Mouse (Mus musculus) bone marrow macrophage, adult 2 months (primary cell): ENCODE data around the gene Slc22a20.

ENCODE experiments used
- CTCF ChIP-seq: IDR thresholded peaks from 2 replicates; pipeline ENCODE4 v1.5.1; 2012; ENCODE audit warnings: low read depth, mild to moderate bottlenecking, low read length, moderate library complexity
- POLR2A ChIP-seq: IDR thresholded peaks from 2 replicates; pipeline ENCODE4 v1.6.1; 2012; ENCODE audit warnings: mild to moderate bottlenecking, low read depth, low read length, borderline replicate concordance

DNA sequence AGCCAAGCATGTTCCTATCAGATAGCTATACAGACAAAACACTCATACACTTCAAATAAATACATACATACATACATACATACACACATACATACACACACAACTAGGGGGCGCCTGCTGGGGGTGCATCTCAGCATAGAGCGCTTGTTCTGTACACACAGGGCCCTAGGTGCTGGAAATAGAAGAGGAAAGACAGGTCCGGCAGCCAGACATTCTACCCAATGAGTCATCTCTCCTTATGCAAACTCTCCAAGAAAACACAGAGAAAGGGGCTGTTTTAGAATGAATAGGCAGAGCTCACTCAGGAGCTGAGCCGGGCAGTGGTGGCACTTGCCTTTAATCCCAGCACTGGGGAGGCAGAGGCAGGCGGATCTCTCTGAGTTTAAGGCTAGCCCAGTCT lies 14.0 kb upstream of the Slc22a20 start:
- TF ChIP-seq CTCF = no peak; the same call in 1 of the 2 replicates
- no peak for TF ChIP-seq POLR2A
